Mouse (Mus musculus): ENCODE results near the gene En1. TPM values are rescaled to one million over a fixed set of nuclear protein-coding genes. Genes with fewer than 3 reads are reported as not detected.
A peak's percentile ranks its signal among the peaks of the same experiment; 100 is the strongest.

The En1 gene
- polyA plus RNA-seq (2015; fragmentation: Nextera tagmentation; extraction: Ambion mirVana): not detected in 2 replicates

DNA sequence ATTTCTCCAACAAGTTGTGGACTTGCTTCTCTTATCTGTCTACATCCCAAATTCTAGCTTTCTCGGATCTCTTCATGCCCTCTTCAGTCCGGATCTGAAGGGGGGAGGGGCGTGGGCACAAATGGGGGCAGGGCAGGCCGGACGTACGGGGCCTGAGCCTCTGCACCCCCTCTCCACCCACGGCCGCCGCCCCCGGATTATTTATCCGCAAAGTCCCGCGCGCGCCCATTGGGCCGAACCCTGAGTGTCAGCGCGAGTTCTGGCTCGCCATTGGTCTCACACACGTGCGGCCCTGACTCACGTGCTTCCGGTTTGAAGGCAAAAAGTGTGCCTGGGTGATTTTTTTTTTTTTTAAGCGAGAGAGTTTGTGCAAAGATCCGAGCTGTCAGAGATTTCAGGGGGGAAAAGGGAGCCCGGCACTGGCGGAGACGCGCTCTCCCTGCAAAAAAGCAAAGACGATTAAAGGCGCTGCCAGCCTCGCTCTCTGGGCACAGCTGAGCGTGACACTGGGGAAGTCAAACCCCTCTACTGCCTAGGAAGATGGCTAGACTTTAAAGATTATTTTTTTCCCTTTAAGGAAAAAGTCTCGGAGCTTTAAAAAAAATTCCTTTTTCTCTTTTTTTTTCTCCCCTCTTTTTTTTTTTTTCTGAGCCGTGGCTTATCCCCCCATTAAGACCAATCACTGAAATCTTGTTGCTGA, at the start of gene En1:
TSS of gene En1 (plus strand) at position 388 of the 700 bp plus-strand sequence.
- no peaks in the 10 kb centered on the region for H3K9me3 ChIP-seq

DNA sequence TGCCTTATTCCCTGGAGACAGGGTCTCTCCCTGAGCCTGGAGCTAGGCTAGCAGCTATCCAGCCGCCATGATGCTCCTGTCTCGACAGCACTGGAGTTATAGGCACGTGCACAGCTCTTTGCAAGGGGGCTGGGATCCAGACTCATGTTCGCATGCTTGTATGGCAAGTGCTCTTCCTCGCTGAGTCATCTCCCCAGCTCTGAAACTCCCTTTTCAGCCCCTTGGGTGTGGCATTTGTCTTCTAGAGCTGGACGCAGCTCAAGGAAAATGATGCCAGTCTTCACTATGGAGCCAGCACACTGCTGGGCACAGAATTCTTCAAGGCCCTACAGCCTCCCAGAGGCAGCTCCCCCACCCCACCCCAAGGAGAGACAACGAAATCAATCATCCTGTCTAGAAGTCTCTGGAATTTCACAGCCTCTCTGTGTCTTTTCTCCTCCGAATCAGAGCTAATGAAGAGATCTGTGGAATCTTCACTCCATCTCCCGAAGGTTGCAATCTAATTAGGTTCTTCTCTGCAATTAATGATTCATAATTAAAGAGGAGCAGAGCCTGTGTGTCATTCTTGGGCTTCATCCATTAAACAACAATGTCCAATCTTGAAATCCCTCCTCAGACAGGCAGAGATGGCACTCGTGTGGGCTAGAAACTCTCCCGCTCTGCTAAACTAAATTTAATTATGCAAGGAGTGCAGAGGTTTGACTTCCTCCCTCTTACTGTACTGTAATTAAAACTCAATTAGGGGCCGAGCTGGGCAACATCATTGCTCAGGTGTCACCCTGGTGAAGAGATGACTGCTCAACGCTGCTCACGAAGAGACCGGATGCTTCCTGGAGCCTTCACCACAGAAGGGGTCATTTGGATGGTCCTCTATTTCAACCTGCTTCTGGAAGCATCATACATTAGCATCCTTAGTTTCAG, 45.0 kb upstream of the En1 start:
- ATAC-seq (replicated peaks): no peak
- no peaks in the 10 kb centered on the region for H3K4me1 ChIP-seq
- no peak overlapping the region for H3K4me3 ChIP-seq
- H3K36me3 ChIP-seq: no peaks in the 10 kb centered on the region
- WGBS: 74% methylated on average over 15 of the region's 15 CpGs
- no peaks in the 10 kb centered on the region for H3K27me3 ChIP-seq
- no peak overlapping the region for H3K4me2 ChIP-seq (replicated peaks)
- no peak overlapping the region for H3K9ac ChIP-seq (replicated peaks)
- no peaks in the 10 kb centered on the region for H3K9me3 ChIP-seq
- H3K27ac ChIP-seq (replicated peaks): no peak overlapping the region

More for the DNA sequence above, at the start of gene En1:
- no peak for ATAC-seq (replicated peaks)
- H3K4me3 ChIP-seq: peak within 1 kb of the TSS; percentile 36
- 0 out of 2 replicates have a peak within 1 kb of the TSS, but pooled peaks have one; percentile 16 for H3K9ac ChIP-seq (replicated peaks)
- H3K4me2 ChIP-seq (replicated peaks): peak within 1 kb of the TSS; percentile 53
- H3K4me1 ChIP-seq: peaks cover 26% of the 10 kb centered on the region
- no peaks in the 10 kb centered on the region for H3K36me3 ChIP-seq
- WGBS: under 1% methylated on average over 35 of the region's 35 CpGs
- no peak within 1 kb of the TSS for H3K27ac ChIP-seq (replicated peaks)
- peaks cover 79% of the 10 kb centered on the region for H3K27me3 ChIP-seq

DNA sequence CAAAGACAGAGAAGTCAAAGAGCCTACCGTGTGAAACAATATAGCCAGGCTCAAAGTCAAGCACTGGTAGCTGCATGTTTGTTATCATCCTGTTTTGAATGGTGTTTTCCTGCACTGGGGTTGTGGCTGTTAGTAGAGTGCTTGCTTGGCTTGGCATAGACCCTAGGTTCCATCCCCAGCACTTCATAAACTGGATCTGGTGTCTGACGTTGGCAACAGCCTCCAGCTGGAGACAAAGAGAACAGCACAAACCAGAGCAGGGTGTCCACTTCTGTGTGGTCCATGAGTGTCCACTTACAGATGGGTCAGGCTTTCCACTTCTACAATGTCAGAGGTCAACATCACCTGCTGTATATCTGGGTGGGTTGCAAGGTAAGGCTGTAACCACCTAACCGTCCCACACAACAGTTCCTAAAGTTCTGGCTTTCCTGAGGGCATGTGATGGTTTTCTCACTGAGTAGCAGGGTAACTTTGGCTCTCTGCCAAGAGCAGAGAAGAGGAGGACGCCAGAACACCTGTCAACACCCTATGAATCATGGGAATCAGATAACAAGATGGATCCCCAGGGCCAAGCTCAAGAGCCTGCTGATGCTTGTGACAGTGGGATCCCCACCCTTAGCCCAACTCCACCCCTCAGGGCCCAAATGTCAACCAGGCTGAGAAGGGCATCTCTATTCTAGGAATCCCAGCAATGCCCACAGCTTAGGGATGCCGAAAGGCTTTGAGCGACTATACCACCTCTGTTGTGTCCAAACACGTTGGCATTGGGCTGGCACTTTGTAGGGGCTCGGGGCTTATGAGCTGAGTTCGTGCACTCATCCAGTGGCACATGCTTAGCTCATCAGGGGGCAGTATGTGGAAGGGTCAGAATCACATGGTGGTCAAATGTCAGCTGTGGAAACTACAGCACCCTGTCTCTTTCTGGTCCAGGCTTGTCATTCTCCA, 43.6 kb upstream of the En1 start:
- Histone ChIP-seq H3K4me1 (no peaks in the 10 kb centered on the region), H3K27me3 (no peaks in the 10 kb centered on the region), H3K9ac (replicated peaks) (no peak overlapping the region), H3K9me3 (no peaks in the 10 kb centered on the region), H3K27ac (replicated peaks) (no peak overlapping the region), H3K4me3 (no peak overlapping the region), H3K4me2 (replicated peaks) (no peak overlapping the region), H3K36me3 (no peaks in the 10 kb centered on the region)
- 80% methylated on average over 9 of the region's 9 CpGs for WGBS
- no peak for ATAC-seq (replicated peaks)

DNA sequence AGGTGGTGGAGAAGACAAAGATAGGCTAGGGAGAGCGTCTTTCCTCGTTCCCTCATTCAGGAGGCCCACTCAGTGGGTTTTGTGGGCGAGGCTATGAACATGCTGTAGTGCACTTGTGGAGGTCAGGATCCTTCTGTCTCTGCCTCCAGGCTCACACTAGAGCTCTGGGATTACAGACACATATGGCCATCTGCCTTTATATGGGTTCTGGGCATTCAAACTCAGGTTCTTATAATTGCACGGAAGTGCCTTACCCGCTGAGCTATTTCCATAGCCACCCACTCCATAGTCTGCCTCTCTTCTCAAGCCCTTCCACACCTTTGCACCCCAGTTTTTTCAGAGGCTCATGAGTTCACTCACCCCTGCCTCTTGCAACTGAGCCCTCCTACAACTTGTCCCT, 42.3 kb upstream of the En1 start:
- Histone ChIP-seq H3K4me2 (replicated peaks) (no peak overlapping the region), H3K9ac (replicated peaks) (no peak overlapping the region), H3K4me3 (no peak overlapping the region), H3K9me3 (no peaks in the 10 kb centered on the region), H3K4me1 (no peaks in the 10 kb centered on the region), H3K27me3 (no peaks in the 10 kb centered on the region), H3K36me3 (no peaks in the 10 kb centered on the region), H3K27ac (replicated peaks) (no peak overlapping the region)
- 84% methylated on average over 5 of the region's 5 CpGs for WGBS
- ATAC-seq (replicated peaks): no peak

DNA sequence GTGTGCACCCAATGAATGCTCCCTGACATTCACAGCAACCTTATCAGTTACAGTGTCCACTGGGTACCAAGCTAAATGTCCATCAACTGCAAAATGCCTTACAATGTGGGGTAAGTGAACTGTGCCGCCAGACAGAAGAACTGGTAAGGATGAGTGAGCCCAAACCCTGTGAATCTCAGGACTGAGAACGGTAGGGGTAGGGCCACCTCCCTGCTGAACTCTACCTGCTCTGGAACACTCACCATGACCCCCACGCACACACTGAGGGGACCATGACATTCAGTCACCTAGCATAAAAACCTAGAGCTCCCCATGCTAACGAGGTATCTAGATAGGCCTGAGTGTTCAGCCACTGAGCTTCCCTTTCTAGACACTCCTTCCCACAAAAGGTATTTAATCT, 20.9 kb upstream of the En1 start:
- Histone ChIP-seq H3K27me3 (peaks cover 12% of the 10 kb centered on the region; the same call in 1 of the 2 replicates), H3K27ac (replicated peaks) (no peak overlapping the region), H3K9me3 (no peaks in the 10 kb centered on the region), H3K9ac (replicated peaks) (no peak overlapping the region), H3K4me1 (no peaks in the 10 kb centered on the region), H3K36me3 (no peaks in the 10 kb centered on the region), H3K4me3 (no peak overlapping the region), H3K4me2 (replicated peaks) (no peak overlapping the region)
- no peak for ATAC-seq (replicated peaks)
- 64% methylated on average over 4 of the region's 4 CpGs for WGBS

DNA sequence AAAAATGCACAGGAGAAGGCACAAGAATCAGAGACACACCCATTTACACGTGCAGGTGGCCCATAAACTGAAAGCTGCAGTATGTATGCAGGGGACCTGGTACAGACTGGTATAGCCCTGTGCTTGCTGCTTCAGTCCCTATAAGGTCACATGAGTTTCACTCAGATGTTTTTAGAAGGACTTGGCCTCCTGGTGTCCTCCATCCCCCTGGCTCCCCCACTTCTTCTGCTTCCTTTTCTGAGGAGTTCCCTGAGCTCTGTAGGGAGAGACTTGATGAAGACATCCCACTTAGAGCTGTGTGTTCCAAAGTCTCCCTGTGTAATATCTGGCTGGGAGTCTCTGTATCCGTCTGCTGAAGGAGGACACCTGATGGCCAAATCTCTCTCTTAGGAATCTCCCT, 16.7 kb upstream of the En1 start:
- Histone ChIP-seq H3K9me3 (no peaks in the 10 kb centered on the region), H3K27me3 (peaks cover 29% of the 10 kb centered on the region), H3K4me1 (no peaks in the 10 kb centered on the region), H3K4me3 (no peak overlapping the region), H3K4me2 (replicated peaks) (no peak overlapping the region), H3K27ac (replicated peaks) (no peak overlapping the region), H3K36me3 (no peaks in the 10 kb centered on the region), H3K9ac (replicated peaks) (no peak overlapping the region)
- WGBS: 23% methylated on average over 2 of the region's 2 CpGs
- no peak for ATAC-seq (replicated peaks)

DNA sequence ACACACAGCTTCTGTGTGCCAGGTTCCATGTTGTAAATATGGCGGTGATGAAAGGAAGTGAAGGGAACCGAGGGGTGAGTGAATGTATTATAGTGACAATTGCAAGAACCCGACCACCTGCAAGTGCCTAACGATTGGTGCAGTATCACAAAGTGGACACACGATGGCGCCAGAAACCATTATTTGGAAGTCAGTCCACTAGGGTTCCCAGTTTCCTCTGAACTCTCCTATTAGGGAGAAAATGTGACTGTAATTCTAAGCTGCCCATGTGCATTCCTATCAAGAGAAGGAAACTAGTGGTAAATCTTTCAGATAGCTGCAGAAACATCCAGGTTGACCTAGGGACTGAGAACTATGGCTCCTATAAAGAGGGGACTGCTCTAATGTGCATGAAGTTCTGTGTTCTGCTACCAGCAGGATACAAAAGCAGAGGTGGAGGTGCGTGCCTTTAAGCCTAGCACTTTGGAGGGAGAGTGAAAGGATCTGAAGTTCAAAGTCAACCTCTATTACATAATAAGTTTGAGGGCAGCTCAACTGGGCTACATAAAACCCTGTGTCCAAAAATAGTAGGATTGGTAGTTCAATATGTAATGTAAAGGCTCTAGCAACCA, 15.6 kb upstream of the En1 start:
- Histone ChIP-seq H3K27ac (replicated peaks) (no peak overlapping the region), H3K9ac (replicated peaks) (no peak overlapping the region), H3K9me3 (no peaks in the 10 kb centered on the region), H3K4me1 (no peaks in the 10 kb centered on the region), H3K4me2 (replicated peaks) (no peak overlapping the region), H3K36me3 (no peaks in the 10 kb centered on the region), H3K27me3 (peaks cover 38% of the 10 kb centered on the region), H3K4me3 (no peak overlapping the region)
- ATAC-seq (replicated peaks): peak; percentile 54
- WGBS: 11% methylated on average over 7 of the region's 7 CpGs

DNA sequence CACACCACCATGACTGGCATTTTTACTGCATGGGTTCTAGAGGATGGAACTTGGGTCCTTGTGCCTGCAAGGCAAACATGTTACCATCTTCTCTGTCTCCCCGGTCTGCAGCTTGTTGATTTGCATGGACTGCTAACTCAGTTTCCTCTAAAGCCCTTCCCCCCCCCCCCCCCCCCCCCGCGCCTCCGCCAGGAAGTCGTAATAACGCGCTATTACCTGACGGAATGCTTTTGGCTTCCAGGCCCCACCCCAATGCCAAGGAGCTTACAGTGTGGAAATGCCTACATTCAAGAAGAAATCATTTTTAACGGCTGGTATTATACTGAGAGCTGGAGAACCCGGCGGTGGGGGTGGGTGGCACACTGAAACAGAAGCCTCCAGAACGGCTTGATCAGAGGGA, 14.8 kb upstream of the En1 start:
- 66% methylated on average over 11 of the region's 12 CpGs for WGBS
- no peak overlapping the region for H3K27ac ChIP-seq (replicated peaks)
- H3K4me3 ChIP-seq: no peak overlapping the region
- no peaks in the 10 kb centered on the region for H3K4me1 ChIP-seq
- ATAC-seq (replicated peaks): no peak
- H3K36me3 ChIP-seq: no peaks in the 10 kb centered on the region
- peaks cover 45% of the 10 kb centered on the region for H3K27me3 ChIP-seq
- no peak overlapping the region for H3K9ac ChIP-seq (replicated peaks)
- no peaks in the 10 kb centered on the region for H3K9me3 ChIP-seq
- H3K4me2 ChIP-seq (replicated peaks): no peak overlapping the region

DNA sequence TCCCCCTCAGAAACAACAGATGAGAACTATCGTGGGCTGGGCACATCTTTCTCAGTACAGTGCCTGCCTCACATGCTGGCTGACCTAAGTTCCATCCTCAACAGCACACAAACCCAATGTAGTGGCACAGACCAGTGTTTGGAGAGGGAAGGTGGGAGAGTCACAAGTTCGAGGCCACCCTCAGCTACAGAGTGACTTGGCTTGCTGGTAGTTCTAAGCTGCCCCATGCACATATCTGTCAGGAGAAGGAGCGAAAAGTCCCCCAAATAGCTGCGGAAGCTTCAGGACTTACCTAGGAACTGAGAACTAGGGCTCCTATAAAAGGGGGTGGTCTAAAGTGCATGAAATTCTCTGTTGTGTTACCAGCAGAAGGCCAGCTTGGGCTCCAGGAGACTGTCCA, 14.3 kb upstream of the En1 start:
- Histone ChIP-seq H3K27me3 (peaks cover 50% of the 10 kb centered on the region), H3K9ac (replicated peaks) (no peak overlapping the region), H3K36me3 (no peaks in the 10 kb centered on the region), H3K27ac (replicated peaks) (no peak overlapping the region), H3K4me3 (no peak overlapping the region), H3K4me2 (replicated peaks) (no peak overlapping the region), H3K4me1 (no peaks in the 10 kb centered on the region), H3K9me3 (no peaks in the 10 kb centered on the region)
- WGBS: 73% methylated on average over 4 of the region's 4 CpGs
- ATAC-seq (replicated peaks): no peak

DNA sequence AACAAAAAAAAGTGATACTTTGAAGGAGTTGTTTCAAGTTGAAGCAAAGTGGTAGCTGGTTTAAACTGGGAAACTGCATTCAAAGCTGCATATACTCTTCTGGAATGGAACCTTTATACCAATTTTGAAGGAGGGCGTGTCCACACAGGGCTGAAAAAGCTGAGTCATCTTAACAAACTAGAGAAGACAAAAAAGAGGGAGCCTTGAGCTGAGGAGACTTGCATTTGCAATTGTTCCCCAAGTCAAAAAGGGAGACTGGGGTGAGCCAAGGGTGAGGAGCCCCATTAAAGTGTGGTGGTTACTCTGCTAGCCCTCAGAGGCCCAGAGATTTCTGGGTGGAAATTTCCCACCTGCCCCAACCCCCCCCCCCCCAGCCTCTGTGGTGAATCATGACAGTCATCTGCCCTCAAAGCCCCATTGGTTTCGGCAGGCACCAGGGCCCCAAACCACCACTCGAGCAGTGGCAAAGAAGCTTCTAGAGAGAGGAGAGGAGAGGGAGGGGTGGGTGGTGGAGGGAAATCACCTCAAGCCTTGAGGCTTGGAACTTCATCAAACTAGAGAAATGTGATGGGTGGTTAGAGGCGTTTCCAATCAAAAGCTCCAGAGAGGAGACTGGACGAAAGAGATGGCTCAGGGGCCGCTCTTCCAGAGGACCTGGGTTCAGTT, 13.7 kb upstream of the En1 start:
- Histone ChIP-seq H3K4me2 (replicated peaks) (no peak overlapping the region), H3K27me3 (peaks cover 50% of the 10 kb centered on the region), H3K4me1 (no peaks in the 10 kb centered on the region), H3K36me3 (no peaks in the 10 kb centered on the region), H3K27ac (replicated peaks) (no peak overlapping the region), H3K9ac (replicated peaks) (no peak overlapping the region), H3K9me3 (no peaks in the 10 kb centered on the region), H3K4me3 (no peak overlapping the region)
- ATAC-seq (replicated peaks): no peak
- WGBS: 80% methylated on average over 6 of the region's 6 CpGs

All from forebrain, embryonic 15.5 days (tissue).